Mouse (Mus musculus): ENCODE measurements around the gene Zscan29.

Gene Zscan29

DNA sequence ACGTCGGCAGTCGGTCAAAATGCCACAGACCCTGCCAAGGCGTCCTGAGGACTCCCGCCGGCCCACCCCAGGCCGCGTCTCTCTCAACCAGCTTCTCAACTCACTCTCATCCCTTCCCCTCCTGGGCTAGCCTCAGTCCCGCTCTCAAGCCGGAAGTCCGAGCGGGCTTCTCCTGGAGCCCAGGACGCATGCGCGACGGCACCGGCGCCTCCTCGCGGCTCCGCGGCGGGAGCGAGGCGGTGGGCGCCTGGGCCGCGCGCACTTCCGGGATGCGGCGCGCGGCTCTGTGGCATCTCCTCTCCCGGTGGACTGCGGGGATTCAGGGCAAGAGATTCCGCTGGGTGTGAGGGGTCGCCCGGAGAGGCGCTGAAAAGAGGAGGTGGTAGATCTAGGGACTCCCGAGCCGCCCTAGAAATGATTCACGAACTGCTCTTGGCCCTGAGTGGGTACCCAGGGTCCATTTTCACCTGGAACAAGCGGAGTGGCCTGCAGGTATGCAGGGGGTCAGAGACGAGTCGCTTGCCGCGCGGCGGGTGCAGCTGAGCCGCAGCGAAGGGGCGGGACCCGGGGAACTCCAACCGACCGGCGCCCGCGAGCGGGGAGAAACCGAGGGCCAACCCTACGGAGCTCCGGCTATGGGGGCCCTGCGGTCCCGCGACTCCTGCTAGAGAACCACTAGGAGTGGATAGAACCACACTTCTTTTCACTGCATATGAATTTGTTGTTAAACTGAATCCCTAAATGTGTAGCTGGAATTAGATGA, at the start of gene Zscan29:
Gene Zscan29, minus strand, starts transcription at position 146 of the 763 bp plus-strand sequence.
- peak; percentile 87 for DNase-seq

DNA sequence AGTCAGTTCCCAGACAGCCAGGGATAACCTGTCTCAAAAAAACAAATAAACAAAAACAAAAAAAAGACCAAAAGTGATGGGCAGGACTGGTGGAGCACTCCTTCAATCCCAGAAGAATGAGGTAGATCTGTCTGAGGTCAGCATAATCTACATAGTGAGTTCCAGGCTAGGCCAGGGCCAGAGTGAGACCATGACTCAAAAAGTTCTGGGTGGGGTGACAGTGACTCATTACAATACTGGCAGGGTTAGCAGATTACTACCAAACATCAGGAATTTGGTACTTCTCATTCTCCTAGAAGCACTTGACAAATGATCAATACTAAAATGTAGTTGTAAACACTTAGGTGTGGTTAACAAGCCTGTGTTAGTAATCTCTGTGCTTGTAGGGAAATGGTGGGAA, 49.1 kb upstream of the Zscan29 start:
- no peak for DNase-seq

DNA sequence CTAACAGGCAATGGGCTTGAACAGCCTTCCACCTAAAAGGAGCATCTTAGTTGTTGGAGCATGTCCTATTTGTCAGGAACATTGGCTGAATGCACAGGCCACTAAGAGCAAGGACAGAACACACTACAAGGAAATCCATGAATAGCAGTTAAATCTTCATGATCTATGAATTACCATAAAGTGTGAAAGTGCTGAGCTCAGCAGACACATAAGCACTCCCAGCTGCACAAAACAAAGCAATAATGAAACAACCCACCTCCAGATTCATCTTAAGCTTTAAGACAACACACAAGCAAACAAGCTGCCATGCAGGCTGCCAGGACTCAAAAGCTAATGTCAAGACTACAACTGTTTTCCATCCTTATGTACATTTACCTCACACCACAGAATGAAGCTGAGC, 48.3 kb upstream of the Zscan29 start:
- DNase-seq, result no peak

DNA sequence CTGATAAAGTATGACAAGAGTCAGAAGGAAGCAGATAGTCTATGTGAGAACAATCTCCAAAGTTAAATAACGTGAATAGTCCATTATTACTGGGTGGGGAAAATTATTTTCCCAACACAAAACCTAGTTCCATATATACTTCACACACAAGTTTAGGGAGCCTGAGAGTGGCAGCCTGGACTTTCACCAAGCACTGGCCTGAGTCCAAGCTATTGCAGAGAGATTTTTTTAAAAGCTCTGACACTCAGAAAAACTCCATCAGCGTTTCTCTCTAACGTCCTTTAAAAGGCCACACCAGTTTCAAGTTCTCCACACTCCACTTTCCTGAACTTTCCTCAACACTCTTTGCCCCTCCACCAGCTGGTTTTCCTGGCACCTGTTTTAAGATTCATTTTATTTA, 43.6 kb upstream of the Zscan29 start:
- DNase-seq, result peak; percentile 56

DNA sequence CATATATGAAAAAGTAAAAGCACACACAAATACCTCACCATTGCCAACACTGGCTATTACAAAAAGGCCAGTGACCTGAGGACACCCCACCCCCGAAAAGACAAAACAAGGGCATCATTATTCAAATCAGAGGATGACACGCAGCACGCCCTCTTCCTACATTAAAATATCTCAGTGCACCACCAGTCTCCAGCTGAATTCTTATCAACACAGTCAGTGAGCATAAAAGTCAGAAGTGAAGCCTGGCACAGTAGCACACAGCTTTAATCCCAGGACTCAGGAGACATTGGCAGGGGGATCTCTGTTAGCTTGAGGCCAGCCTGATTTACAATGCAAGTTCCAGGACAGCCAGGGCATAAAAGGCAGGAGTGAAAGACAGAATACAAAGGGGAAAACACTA, 35.6 kb upstream of the Zscan29 start:
- DNase-seq, result no peak

DNA sequence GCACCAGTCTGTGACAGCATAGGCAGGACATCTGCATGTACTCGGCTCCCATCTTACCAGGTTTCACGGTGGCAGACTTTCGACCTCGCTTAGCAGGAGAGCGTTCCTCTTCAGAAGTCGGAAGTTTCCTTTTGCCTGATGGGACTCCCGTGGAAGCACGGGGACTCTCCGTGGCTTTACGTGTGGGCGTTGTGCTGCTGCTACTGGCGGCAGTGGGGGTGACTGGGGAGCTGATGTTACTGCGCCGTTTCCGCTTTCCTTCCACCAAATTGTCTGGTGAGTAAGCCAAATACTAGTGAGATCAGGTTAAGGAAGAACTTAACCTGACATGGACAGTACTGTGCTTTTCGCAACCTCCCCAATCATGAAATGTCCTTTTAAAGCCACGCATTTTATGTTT, 33.4 kb upstream of the Zscan29 start:
- no peak for DNase-seq

DNA sequence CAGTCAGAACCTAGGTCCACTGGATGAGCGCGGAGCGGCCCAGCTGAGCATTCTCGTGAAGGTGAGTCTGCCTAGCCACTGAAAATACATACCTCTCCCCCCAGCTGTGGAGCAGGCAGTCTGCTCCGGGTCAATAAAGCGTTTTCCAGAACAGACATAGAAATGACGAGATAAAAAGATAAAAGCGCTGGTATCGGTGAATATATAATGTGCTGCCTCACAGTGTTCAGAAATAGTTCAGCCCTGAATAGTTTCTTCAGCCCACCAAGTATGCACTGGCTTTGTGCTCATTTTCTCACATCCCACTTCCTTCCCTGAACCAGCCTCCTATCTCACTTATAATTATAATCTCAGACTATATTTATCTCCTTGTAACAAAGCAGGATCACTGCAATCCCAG, 24.5 kb upstream of the Zscan29 start:
- DNase-seq, result no peak

DNA sequence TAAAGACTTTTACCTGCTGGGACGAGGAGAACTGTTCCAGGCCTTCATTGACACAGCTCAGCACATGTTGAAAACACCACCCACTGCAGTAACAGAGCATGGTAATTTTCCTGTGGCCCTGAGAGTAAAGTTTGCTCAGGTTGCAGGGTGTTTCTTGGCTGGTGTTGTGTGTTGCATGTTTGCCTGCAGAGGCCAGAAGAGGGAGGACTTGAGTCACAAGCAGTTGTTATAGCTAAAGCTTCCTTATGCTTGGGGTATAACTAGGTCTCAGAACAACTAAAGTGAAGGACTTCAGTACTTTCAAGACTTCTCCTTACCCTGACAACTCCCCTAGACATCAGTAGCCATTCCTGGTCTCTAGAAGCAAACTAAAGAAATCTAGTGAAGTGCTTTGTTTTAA, 17.6 kb upstream of the Zscan29 start:
- DNase-seq, result no peak

DNA sequence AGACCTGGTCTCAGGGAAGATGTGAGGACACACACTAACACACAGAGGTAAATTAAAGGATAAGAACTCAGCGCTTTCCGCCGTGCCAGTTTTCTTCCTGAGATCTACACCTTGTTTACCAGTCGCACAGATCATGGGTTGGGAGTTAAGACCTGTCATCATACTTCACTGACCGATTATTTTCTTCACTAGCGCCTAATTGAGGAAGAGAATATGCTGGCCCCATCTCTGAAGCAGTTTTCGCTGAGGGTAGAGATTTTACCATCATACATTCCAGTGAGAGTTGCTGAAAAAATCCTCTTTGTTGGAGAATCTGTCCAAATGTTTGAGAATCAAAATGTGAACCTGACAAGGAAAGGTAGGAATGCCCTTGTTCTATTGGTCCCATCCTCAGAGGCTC, 13.2 kb upstream of the Zscan29 start:
- DNase-seq, result no peak

DNA sequence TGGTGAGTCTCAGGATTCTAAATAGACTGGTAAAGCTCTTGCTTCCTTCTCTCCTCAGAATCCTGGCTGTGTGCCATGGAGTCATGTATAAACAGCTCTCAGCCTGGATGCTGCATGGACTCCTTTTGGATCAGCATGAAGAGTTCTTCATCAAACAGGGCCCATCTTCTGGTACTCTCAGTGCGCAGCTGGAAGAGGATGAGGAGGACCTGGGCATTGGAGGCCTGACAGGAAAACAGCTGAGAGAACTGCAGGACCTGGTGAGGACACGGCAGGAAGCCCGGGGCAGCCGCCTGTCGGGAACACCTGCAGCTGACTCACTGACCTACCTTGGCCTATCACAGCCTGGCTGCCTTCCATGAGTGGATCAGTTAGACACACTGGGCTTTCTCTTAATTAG, 12.5 kb upstream of the Zscan29 start:
- no peak for DNase-seq

DNA sequence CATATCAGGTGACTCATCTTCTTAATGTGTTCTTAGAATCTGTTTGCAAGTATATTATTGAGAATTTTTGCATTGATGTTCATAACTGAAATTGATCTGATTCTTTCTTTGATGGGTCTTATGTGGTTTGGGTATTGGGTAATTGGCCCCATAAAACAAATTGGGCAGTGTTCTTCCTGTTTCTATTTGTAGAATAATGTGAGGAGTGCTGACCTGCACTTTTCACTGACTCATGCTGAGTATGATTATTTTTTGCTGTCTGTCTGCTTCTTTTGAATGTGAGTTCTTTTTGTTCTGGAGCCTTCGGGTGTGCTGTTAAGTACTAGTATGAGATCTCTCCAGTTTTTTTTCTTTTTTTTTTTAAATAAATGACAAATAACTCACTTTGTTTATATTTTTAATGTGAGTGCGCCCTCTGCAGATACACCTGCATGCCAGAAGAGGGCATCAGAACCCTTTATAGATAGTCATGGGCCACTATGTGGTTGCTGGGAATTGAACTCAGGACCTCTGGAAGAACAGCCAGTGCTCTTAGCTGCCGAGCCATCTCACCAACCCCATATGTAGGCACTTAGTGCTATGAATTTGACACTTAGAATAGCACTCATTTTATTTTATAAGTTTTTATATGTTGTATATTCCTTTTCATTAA, 8.0 kb upstream of the Zscan29 start:
- DNase-seq, result no peak

DNA sequence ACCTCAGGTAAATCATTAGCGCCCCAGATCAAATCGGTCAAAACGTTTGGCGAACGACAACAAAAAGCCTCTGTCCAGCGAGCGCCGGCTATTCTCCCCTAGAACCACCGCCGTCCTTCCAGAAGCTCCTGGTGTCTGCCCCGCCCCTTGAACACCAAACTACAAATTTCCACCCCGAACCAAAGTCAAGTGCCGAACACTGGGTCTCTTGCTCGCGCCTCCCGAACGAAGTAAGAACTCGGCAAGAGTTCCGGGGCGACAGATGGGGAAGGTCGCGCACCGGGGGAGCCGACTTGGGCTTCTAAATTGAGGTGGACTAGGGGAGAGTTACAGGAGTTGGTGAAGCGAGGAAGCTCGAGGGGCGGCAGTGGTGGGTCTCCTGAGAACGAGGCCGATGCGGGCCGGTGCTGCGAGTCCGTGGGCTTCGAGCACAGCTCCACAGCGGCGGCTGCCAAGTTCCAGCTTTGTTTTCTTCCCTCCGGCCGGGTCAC, 399 bp downstream of the Zscan29 start, which contains the start of gene Tubgcp4:
Gene Tubgcp4, plus strand, starts transcription at position 174 of the 491 bp plus-strand sequence.
- peak; percentile 75 for DNase-seq

DNA sequence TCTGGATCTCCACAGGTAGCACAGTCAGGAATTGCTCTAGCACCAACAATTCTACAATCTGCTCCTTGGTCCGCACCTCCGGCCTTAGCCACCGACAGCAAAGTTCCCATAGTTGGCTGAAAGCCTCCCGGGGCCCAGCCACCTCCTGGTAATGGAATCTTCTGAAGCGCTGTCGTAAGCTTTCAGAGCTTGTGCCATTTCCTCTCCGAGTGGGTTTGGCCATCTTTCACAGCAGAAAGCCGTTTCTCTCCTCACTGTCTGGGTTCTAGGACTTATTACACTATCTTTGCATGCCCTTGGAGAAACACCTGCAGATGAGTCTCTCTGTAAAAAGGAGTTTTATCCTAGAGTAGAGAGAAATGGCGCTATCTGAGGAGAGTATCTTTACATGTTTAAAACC, 1.0 kb downstream of the Zscan29 start:
- peak; percentile 49 for DNase-seq

DNA sequence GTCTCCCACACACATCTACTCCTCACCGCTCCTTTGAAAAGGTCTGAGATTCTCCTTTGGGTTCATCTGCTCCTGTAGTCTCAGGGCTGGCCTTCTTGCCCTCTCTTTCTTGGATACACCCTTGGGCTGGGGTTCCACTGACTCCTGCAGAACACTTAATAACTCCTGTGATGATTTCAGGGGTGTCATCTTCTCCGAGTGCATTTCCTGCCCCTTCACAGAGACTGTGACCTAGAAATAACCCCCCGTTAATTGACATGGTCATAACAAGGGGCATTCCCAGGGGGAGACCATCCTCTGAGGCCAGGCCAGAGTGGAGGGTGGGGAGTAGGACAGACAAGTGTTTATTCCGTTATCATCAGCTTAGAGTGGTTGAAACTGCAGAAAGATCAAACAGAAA, 1.8 kb downstream of the Zscan29 start:
- no peak for DNase-seq

DNA sequence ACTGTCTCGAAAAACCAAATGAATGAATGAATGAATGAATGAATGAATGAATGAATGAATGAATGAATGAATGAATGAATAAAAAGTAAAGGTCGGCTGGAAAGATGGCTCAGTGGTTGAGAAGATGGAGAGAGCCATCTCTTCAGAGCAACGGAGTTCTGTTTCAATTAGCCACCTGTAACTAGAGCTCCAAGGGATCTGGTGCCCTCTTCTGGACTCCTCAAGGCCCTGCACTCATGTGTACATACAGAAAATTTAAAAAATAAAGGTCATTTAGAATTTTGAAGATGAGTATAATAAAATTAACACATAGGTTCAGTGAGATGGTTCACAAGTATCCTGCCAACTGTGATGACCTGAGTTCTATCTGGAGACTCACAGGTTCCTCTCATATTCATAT, 17.8 kb downstream of the Zscan29 start:
- no peak for DNase-seq

DNA sequence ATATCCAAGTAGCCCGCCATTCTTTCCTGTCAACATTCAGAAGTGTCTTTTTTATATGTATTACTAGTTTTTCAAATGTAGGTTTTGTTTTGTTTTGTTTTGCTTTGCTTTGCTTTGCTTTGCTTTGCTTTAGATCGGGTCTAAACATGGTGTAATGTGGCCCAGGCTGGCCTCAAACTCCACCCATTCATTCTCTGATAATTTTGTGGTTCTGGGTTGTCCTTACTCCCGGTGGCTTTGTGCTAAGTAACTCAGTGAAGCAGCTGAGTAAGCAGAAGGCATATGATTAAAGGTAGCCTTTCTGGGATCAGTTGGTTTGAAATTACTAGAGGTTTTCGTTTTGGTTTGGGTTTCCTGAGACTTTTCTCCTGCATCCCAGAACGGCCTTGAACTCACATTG, 21.2 kb downstream of the Zscan29 start:
- no peak for DNase-seq

DNA sequence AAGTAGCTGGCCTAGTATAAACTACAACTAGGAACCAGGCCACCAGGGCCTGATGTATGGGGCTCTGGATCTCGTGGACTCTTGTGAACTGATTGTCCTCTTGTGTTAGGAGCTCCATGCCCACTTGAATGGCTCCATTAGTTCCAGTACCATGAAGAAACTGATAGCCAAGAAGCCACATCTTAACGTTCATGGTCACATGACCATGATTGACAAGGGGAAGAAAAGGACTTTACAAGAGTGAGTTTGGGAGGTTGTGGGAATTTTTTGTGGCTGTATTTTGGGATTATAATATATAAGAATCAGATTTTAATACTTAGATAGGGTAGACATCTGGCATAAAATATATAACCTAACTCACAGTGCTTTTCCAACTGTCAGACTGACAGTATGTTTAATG, 28.5 kb downstream of the Zscan29 start:
- no peak for DNase-seq

DNA sequence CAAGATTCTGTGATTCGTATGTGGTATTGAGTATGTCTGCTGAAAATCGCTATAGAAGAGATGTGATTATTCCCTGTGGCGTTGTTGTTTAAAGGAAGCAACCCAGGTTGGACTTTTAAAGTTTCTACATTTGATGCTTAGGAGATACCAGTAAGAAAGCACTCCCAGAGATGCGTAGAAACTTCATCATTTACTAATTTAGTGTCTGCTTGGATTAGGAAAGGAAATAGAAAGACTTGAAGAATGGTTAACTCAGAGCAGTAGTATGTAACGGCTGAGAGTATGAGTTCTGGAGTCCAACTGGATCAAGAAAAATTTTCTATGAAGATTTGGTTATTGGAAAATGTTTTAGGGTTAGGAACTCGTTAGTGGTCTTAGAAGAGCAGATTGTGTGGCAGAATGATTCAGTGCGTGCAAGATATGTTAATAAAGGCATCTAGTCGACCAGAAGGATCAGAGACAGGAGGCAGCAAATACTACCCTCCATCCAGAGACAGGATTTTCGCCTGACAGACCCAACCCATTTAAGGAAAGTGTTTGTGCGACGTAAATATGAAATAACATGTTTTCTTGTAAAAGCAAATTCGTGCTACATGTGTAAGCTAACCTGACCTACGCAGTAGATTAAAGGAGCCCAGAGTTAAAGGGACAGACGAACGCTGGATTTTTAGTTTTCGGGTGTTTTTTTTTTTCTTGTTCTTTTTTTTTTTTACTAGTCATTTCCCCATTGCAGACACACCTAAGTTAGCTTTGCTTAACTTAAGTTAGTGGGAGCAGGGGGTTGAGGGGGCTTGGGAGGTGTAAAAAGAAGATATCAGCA, 29.5 kb downstream of the Zscan29 start:
- no peak for DNase-seq

DNA sequence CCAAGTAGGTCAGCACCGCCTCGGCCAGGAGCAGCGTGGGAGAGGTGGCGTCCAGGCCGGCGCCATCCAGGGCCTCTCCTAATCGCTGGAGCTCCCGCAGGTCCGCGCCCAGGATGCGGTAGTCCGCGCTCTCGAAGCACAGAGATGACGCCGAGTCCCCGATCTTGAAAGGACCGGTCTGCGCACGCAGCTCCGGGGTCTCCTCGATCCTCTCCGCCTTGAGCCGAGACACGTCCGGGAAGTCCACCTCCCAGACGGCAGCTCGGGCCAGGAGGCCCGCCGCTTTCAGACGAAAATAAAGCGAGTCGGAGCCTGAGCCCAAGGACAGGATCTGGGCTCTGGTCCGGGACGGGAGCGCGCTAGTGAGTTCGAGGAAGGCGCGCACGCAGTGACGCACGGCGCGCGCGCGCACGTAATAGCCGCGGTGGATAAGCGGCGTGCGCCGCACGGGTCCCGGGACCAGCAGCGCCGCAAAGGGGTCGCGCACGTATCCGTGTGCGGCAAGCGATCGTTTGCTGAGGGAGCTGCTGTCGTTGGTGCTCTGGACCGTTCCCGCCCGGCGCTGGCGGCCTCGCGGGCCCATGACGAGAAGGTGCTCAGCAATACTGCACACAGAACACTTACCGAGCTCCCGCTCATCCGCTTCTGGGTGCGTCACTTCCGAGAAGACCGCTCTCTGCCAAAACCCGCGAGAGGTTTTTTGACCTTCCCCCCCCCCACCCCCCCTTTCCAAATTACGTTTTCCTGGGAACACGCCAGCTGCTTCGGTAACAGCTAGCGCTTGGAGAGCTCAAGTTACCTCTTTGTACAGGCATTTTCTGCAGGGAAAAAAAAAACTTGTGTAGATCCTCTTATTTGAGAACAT, 30.7 kb downstream of the Zscan29 start, which contains the start of the genes Adal and Lcmt2:
Gene Adal, plus strand, starts transcription at position 411 of the 865 bp plus-strand sequence.
Gene Lcmt2, minus strand, starts transcription at position 636 of the 865 bp plus-strand sequence.
- DNase-seq, result peak; percentile 93

DNA sequence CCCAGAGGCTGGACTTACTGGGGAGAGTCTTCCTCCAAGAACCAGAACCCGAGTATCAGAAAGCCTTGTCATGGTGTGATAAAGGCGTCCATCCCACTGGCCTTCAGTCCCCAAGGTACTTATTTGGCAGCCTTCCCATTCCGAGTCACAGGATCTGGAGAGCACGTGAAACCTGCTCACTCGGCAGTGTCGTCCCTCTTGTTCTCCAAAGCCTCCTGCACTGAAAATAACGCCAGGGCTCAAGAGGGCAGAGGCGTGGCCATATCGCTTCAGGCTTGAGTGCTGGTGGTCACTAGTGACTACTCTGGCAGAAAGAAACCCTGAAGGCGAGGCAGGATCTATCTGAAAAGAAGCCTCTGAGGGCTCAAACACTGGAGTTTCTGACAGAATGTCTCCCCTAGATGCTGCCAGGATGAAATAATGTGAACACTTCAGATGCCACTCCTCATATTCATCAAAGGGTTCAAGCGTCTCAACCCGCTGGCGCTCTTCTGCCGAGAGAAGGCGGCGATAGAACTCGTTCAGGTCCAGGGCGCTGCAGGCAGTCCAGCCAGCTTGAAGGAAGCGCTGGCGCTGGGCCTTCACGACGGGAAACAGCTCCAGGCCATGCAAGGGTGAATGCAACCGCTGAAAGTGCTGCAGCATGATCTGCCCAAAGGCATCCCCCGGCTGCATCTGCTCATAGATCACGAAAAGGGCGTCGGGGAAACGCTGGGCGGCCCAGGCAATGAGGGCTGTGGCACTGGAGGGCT, 31.5 kb downstream of the Zscan29 start:
- peak; percentile 88 for DNase-seq

DNA sequence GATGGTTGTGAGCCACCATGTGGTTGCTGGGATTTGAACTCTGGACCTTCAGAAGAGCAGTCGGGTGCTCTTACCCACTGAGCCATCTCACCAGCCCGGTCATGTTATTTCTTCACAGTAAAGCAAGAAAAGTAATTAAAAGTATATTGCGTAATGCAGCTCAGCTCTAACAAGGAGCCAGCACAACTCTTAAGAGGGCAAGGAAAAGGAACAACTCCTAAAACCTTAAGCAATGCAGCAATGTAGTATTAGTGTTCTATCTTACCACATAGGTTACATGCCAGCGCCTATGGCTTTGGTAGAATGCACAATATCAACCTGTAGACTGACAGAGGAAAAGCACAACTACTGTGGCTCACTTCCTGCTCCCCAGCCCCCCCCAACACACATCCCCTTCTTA, 33.6 kb downstream of the Zscan29 start:
- DNase-seq, result no peak

DNA sequence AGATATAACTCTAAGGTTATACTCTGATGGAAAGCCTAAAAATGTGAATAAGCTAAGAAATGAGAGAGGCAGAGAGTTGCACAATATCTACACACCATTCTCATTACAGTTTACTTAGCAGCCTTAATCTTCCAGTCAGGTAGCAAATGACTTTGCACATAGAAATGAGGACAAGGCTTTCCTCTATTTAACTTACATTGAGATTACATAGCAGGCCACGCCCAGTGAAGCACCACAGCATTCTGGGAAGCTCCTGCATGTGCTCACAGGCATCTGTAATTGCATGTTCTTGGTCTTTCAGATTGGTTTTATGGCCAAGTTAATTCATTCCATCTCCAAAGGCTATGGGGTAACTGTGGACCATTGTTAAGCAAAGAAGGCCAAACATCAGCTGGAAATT, 38.1 kb downstream of the Zscan29 start:
- no peak for DNase-seq

Measured in kidney, adult 9 months (tissue).